Mouse (Mus musculus) lung, postnatal 0 days (tissue): ENCODE measurements around the gene Ankle1. TPM values are rescaled to one million over a fixed set of nuclear protein-coding genes. Genes with fewer than 3 reads are reported as not detected.
A peak's percentile ranks its signal among the peaks of the same experiment; 100 is the strongest.

ENCODE experiments used
- ATAC-seq: fragments of 200-750 bp; cut with Nextera tagmentation; 2 replicates; pipeline ENCODE4 v1.8.0; 2017; ENCODE audit warnings: moderate library complexity
- DNase-seq: peaks from one replicate; pipeline ENCODE4 v3.0.0-alpha.2; 2016; ENCODE audit warnings: low spot score
- H3K27ac ChIP-seq: fragments of 300-500 bp; sonication (generic); 2 replicates; pipeline ENCODE4 v1.5.1; 2014; ENCODE audit warnings: antibody characterized with exemption, mild to moderate bottlenecking, low read length, mixed read lengths
- H3K27me3 ChIP-seq: fragments of 300-500 bp; sonication (generic); replicated peaks from 2 replicates; pipeline ENCODE4 v1.6.1; 2014; ENCODE audit warnings: low read length, mixed read lengths; ENCODE audit not compliant: insufficient read depth
- H3K36me3 ChIP-seq: fragments of 300-500 bp; sonication (generic); 2 replicates; pipeline ENCODE4 v1.6.1; 2014; ENCODE audit warnings: low read length, mixed read lengths; ENCODE audit not compliant: insufficient read depth
- H3K4me1 ChIP-seq: fragments of 300-500 bp; sonication (generic); 2 replicates; pipeline ENCODE4 v1.6.1; 2014; ENCODE audit warnings: antibody characterized with exemption, low read depth, low read length, mixed read lengths; ENCODE audit not compliant: insufficient read depth
- H3K4me2 ChIP-seq: fragments of 300-500 bp; sonication (generic); replicated peaks from 2 replicates; pipeline ENCODE4 v1.6.1; 2014; ENCODE audit warnings: low read depth, mild to moderate bottlenecking, low read length, moderate library complexity, mixed read lengths
- H3K4me3 ChIP-seq: fragments of 300-500 bp; sonication (generic); 2 replicates; pipeline ENCODE4 v1.5.1; 2014; ENCODE audit warnings: low read depth, low read length
- H3K9ac ChIP-seq: fragments of 300-500 bp; sonication (generic); replicated peaks from 2 replicates; pipeline ENCODE4 v1.6.1; 2014; ENCODE audit warnings: low read depth, mild to moderate bottlenecking
- H3K9me3 ChIP-seq: fragments of 300-500 bp; sonication (generic); 2 replicates; pipeline ENCODE4 v1.6.1; 2016; ENCODE audit warnings: low read length, mixed read lengths
- CTCF ChIP-seq: IDR thresholded peaks from 2 replicates; pipeline ENCODE4 v1.5.1; 2016; ENCODE audit warnings: antibody characterized with exemption, mild to moderate bottlenecking
- EP300 ChIP-seq: IDR thresholded peaks from 2 replicates; pipeline ENCODE4 v1.6.1; 2016; ENCODE audit warnings: antibody characterized with exemption, mild to moderate bottlenecking, control low read depth
- WGBS: fragments of 180-500 bp; shearing (Covaris S2); extraction: QIAGEN DNeasy Blood & Tissue Kit; methylation state at CpG from one replicate; pipeline ENCODE4 v1.1.7; 2014; 5-methylcytosine and 5-hydroxymethylcytosine counted together
- polyA plus RNA-seq: library from polyadenylated mRNA; unstranded; fragments of >200 nt; fragmentation: Nextera tagmentation; extraction: Ambion mirVana; gene quantifications from 2 replicates; pipeline ENCODE4 v1.2.1, GENCODE M21; 2015

Gene Ankle1
- polyA plus RNA-seq, 1 experiment from 2014 or later: 0.72 TPM

DNA sequence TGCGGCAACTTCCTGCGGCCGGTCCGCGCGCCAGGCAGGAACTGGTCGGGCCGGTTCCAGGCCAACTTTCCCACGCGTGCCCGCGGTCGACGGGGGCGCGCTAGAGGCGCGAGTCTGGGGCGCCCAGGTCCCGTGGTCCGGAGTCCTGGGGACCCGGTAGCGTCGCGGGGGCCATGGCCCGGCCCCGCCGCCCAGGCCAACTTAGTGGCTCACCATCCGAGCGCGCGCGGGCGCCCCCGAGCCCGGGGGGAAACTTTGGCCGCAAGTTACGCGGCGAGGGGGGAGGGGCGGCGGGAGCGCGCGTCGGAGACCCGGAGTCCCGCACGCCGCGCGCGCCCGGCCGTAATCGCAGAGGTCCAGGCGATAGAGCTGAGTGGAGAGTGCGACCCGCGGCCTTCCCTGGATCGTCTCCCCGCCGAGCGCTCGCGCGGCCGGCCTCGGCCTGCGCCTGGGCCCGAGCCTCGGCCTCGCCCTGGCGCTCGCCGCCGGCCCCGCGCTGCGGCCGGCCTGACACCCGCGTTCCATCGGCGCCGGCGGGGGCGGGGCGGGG lies 24.3 kb upstream of the Ankle1 start, which contains the start of gene Nr2f6:
Gene Nr2f6, minus strand, starts transcription at position 540 of the 550 bp plus-strand sequence.
- peak; percentile 59 for ATAC-seq
- DNase-seq: peak; percentile 72
- TF ChIP-seq CTCF: no peak; the same call in 1 of the 2 replicates
- no peaks in the 10 kb centered on the region for H3K9me3 ChIP-seq
- H3K27ac ChIP-seq: peak within 1 kb of the TSS; percentile 94
- H3K36me3 ChIP-seq: 0 out of 2 replicates have a peak, but pooled peaks cover 3% of the 10 kb centered on the region
- peak within 1 kb of the TSS; percentile 84 for H3K9ac ChIP-seq
- 5% methylated on average over 44 of the region's 89 CpGs for WGBS
- peak within 1 kb of the TSS; percentile 99 for H3K4me2 ChIP-seq
- H3K27me3 ChIP-seq: no peaks in the 10 kb centered on the region
- H3K4me3 ChIP-seq: peak within 1 kb of the TSS; percentile 93
- peaks cover 29% of the 10 kb centered on the region for H3K4me1 ChIP-seq

DNA sequence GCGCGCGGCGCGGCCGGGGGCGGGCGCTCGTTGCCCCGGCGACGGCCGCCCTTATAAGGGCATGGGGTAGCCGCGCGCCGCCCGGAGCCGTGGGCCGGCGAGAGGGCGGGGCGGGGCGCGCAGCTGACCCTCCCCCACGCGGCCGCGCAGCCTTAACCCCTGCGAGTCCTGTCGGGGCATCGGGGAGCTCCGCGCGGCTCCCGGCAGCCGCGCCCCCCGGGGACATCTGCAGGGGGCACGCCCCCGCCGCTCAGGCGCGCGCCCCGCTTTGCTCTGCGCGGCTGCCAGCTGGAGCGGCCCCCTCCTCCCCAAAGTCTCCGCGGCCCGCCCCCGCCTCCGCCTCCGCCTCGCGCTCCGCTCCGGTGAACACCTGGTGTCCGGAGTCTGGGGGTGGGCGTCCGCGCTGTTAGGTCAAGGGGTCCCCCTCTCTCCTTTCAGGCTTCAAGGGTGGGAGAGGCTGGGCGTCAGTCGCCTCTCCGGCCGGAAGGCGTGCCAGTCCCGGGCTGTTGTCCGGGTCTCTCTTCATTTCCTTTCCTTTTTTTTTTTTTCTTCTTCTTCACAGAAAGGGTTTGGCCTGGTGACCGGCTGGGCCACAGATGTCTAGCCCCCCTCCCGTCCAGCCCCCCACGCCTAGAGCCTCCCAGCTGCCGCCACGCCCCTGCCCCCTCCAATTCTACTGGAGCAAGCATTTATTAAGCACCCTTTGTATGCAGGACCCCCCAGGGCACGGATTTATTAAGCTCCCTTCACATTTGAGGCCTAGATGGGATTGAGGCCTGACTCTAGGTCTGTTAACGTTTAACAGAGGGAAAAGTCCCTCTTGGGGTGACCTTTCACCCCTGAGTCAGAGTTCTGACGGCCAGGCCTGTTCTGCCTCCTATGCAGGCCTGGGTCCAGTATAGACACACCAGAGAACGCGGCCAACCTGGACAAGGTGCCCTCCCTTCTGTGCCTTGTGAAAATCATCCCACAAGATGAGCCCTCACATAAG lies 23.5 kb upstream of the Ankle1 start:
- DNase-seq (peak; percentile 95), ATAC-seq (peak; percentile 91)
- Histone ChIP-seq H3K4me1 (peaks cover 27% of the 10 kb centered on the region), H3K9ac (peak overlapping the region; percentile 84), H3K27ac (peak overlapping the region; percentile 94), H3K27me3 (no peaks in the 10 kb centered on the region), H3K9me3 (no peaks in the 10 kb centered on the region), H3K4me2 (peak overlapping the region; percentile 99), H3K4me3 (peak overlapping the region; percentile 93), H3K36me3 (0 out of 2 replicates have a peak, but pooled peaks cover 3% of the 10 kb centered on the region)
- TF ChIP-seq CTCF (no peak), EP300 (no peak)
- 4% methylated on average over 31 of the region's 80 CpGs for WGBS

DNA sequence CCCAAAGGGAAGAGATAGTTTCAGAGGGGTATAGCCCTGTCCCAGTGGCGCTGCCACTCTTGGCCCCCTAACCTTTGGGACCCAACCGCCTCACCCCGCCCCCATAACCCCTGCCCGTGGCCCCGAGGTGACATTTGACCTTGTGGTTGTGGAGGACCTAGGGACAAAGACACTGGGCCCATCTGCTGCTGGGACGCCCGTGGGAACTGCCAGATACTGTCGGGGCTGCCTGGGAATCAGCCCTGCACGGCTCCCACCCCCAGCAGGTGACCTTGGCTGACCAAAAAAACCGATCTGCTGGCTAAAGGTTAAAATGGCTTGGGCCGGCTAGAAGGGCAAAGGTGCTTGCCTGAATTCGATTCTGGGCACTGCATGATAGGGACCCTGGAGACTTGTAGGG lies 22.4 kb upstream of the Ankle1 start:
- Histone ChIP-seq H3K4me2 (0 out of 2 replicates have a peak overlapping the region, but pooled peaks have one; percentile 9), H3K27ac (peak overlapping the region; percentile 94), H3K27me3 (no peaks in the 10 kb centered on the region), H3K9ac (no peak overlapping the region), H3K36me3 (no peaks in the 10 kb centered on the region), H3K9me3 (no peaks in the 10 kb centered on the region), H3K4me3 (no peak overlapping the region), H3K4me1 (peaks cover 27% of the 10 kb centered on the region)
- no peak for DNase-seq
- TF ChIP-seq CTCF: no peak
- no peak for TF ChIP-seq EP300
- WGBS: 33% methylated on average over 12 of the region's 12 CpGs
- no peak for ATAC-seq

DNA sequence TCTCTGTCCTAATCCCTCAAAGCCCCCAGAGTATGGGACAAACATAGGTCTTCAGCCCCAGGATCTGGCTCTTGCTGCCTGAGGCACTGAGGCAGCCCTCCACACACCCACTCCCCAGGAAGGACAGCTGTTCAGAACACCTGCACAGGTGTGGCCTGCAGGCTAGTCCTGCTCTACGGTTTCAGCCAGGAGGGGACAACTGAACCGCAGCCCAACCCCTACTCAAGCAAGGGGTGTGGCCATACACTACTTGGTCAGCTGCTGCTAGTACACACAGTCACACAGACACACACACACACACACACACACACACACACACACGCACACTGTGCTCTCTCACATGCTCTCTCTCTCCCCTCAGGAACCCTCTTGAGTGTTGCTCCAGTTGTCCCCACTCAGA lies 21.9 kb upstream of the Ankle1 start:
- no peaks in the 10 kb centered on the region for H3K9me3 ChIP-seq
- H3K27ac ChIP-seq: peak overlapping the region; percentile 94
- no peak overlapping the region for H3K9ac ChIP-seq
- no peak overlapping the region for H3K4me2 ChIP-seq
- H3K27me3 ChIP-seq: no peaks in the 10 kb centered on the region
- H3K4me3 ChIP-seq: no peak overlapping the region
- peaks cover 26% of the 10 kb centered on the region for H3K4me1 ChIP-seq
- peak; percentile 30 for ATAC-seq
- H3K36me3 ChIP-seq: no peaks in the 10 kb centered on the region
- WGBS: 29% methylated on average over 3 of the region's 3 CpGs
- TF ChIP-seq CTCF: no peak
- TF ChIP-seq EP300: no peak
- peak; percentile 76 for DNase-seq

DNA sequence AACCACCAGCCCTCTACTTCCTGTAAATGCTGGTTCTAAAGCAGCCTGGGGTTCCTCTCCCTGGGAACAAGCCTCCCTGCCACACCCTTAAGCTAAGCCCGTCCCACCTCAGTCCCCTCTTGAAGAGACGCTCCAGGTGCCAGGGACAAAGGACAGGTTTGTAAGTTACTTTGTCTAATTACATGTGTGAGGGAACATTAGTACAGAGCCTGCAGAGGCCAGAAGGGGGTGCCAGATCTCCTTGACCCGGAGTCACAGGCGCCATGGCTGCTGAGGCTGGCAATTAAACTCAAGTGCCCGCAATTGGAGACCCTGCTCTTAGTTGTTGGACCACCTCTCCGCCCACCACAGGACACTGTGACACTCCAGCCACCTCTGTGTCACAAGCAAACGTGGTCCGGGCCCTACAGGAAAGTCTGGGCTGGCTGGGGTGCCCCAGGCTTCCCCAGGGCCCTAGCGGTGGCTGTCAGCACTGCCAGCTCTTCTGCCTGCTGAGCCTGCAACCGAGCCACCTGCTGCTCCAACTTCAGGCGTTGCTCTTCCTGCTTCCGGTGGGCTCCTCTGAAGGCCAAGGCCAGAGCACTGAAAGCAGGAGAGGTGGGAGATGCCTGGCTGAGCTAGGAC lies 20.5 kb upstream of the Ankle1 start:
- TF ChIP-seq EP300: no peak
- TF ChIP-seq CTCF: peak; percentile 42; the same call in 1 of the 2 replicates
- H3K4me3 ChIP-seq: no peak overlapping the region
- H3K4me2 ChIP-seq: no peak overlapping the region
- 62% methylated on average over 12 of the region's 12 CpGs for whole genome bisulfite sequencing
- no peaks in the 10 kb centered on the region for H3K9me3 ChIP-seq
- H3K27me3 ChIP-seq: no peaks in the 10 kb centered on the region
- no peak for ATAC-seq
- no peaks in the 10 kb centered on the region for H3K36me3 ChIP-seq
- H3K4me1 ChIP-seq: peaks cover 14% of the 10 kb centered on the region
- DNase-seq: no peak
- no peak overlapping the region for H3K27ac ChIP-seq
- H3K9ac ChIP-seq: no peak overlapping the region

DNA sequence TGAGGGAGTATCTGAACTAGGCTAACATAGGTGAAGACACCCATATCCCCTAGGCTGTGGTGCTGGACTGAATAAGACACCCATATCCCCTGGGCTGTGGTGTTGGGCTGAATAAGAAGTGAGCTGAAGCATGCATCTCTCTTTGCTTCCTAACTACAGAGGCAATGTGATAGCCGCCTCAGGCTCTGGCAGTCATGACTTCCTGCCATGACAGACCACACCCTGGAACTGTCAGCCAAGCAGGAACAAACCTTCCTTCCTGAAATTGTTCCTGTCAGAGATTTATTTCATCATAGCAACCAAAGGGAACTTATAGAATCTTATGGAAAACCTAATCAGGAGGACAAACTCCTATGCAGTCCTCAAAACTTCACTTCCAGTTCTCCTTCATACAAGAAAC lies 17.5 kb upstream of the Ankle1 start:
- Histone ChIP-seq H3K36me3 (no peaks in the 10 kb centered on the region), H3K4me1 (peaks cover 5% of the 10 kb centered on the region), H3K27ac (peak overlapping the region; percentile 51; the same call in 1 of the 2 replicates), H3K4me3 (no peak overlapping the region), H3K9ac (no peak overlapping the region), H3K9me3 (no peaks in the 10 kb centered on the region), H3K4me2 (no peak overlapping the region), H3K27me3 (no peaks in the 10 kb centered on the region)
- DNase-seq (peak; percentile 49), ATAC-seq (no peak)
- TF ChIP-seq EP300: peak; percentile 81
- TF ChIP-seq CTCF: no peak
- 29% methylated on average over 1 of the region's 1 CpGs for WGBS
